Mouse (Mus musculus) regulatory T cell (primary cell): ENCODE results near the gene Smad5.

Source experiments
- in situ Hi-C: fragments of 300-600 bp; cut with MboI, MseI; formaldehyde crosslinking; loops from one replicate; pipeline ENCODE4 v1.15.1; 2025; ENCODE audit warnings: high pct_unique_total_duplicates

The Smad5 gene

DNA sequence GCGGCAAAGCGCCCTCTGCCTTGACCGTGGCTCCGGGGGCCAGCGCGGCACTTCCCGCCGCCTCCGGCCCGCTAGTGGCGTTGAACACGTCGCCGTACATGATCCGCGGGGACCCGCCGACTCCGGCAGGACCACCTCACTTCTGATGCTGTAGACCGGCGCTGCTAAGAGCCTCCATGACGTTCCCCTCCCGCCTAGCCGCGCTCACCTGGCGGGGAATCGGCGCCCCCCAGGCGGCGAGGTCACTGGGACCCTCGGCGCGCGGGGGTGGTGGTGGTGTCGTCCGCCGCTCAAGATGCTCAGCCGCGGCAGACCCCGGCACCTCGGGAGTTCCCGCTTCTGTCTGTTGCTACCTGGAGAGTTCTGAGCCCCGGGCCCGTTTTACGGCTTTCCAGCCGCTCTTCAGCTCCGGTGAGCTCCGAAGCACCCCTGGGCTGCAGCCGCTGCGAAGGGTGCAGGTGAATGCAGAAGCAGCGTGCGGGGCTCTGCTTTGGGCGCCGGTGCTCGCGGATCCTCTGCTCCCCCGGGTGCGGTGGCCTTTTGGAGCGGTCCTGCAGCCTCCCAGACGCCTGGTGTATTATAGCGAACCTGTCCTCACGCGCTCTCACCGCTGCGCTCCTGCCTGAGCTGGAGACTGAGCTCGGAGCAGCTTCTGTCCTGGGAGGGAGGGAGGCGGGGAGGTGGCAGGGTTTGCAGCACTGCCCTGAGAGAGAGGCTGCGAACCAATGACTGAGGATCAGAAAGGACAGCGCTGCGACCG lies 50.6 kb downstream of the Smad5 start, which contains the start of gene Gm45623:
Gene Gm45623 (minus strand): TSS at position 636 of the 760 bp plus-strand sequence.
- in situ Hi-C loops = loop anchor here (5.0 kb wide), 2 partner anchors 66 to 281 kb away; no protein-coding TSS in a partner anchor

DNA sequence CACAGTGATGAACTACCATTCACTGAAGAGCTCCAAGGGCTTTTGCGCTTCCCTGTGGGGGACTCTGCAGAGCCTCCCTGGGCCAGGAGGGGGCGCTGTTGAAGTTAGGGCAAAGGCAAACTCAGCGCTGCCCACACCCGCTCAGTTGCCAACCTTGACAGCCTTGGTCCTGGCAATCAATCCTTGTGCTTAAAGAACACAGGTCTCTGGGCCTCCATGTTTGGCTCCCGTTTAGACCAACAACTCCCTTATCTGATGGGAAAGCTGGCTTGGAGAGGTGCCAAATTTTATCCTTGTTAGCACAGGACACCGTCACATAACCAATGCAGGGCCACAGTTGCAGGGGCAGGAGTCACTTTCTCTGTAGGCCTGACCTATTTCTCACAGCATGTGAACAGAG lies 53.1 kb downstream of the Smad5 start:
- in situ Hi-C loops = no loop called here

DNA sequence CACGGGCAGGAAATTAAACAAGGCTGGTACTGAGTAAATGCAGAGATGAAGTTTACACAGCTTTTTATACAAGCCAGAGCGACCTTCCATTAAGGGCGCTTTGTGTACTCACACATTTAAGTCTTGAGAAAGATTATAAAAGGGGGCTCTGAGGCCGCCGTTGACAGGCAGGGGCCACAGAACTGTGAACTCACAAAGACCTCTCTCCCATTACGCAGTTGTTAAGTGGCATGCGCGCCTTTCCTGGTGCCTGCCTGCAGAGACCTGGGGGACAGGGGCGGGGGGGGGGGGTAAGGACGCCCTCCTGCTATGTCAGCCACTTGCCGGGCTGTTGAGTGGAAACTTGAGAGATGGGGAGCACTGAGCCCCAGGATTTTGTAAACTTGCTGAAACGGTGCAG lies 54.4 kb downstream of the Smad5 start:
- in situ Hi-C loops = no loop called here

DNA sequence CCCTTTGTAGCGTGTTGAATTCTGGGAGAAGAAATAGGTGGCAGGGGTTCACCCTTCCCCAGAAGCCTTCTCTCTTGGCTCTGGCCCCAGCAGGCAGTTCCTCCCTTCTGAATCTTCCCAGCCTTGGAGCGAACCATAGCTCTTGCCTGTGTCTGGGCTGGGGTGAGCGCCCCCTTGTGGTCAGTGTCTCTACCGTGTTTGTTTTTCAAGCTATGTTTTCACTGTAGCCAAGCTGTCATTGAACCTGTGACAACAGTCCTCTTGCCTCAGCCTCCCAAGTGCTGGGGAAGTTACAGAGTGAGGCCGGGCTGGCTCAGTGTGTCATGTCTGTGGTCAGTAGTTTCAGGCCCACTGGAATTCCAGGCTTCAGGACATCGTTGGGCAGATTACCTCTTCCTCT lies 55.7 kb downstream of the Smad5 start:
- in situ Hi-C loops = no loop called here

DNA sequence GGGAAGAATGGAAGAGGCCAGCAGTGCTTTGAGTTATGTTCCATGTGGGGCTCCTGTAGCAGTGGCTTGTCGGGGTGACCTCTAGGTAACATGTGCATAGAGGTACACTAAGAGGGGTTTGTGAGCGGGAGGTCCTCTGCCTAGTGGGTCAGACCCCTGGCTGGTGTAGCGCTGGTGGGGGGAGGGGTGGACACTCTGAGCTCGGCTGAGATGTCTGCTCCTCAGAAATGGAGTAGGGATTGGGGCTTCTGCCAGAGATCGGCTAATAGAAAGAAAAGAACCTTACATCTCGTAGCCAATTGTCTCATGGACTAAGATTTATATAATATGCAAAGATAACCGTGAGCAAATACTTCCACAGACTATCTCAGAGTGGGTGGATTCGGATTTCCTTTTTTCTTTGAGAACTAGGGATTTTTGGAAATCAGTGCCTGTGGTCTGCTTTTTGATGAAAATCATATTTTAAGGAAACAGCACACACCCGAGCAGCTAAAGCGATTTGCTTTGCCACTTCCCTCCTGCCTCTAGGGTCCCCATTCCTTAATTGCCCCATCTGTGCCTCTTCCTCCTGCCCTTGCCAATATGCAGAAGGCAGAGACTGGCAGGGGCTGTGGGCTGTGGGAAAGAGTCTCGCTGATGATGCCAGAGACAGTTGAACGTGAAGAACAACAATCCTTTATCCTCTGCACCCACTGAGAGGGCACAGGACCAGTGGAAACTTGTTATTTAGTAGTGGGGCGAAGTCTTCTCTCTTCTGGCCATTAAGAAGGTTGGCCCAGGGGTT lies 59.8 kb downstream of the Smad5 start:
- in situ Hi-C loops = no loop called here

DNA sequence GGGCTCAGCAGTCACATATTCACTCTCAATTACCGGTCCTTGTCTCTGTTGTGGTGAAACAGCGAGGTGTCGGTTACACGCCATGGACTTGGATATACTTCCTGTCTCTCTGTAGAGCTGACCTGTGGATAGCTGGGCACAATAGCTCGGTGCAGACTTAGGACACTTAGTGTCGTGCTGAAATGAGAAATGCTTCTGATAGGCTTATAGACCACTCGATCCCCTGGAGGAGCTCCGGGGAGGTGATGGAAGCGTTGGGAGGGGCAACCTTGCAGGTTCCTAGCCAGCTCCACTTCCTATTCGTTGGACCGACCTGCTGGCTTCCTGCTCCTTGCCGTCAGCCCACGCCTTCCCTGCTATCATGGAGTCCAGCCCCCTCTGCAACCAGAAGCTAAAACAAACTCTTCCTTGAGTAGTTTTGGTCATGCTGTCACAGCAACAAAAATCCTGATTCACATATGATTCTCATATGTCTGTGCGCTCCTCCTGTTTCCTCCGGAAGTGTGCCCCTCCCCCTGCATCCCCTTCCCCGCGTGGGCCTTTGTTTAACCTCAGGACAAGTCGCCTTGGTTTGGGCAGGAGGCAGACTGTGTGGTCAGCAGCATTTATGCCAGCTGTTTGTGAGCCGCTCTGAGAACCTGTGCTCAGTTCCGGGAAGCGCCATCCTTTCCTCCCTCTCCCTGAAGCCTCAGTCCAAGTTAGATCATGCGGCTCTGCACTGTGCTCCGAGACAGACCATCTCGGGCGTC lies 62.6 kb downstream of the Smad5 start:
- in situ Hi-C loops = no loop called here

DNA sequence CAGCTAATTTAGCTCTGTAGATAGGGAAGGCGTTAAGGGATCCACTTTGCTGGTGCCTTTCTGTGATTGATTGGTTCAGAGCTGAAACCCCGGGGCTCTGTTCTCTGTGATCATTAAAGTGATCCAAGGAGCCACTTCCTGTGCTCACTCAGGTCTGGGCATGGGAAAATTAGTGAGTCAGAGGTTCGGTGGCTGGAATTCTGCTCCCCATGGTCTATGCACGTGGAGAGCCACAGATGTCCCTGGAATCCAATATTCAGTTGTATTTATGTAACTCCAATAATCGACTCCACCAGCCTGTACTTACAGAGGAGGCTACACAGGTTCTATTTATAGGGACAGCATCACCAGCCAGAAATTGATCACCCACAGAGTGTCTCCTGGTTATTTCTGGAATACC lies 63.4 kb downstream of the Smad5 start:
- in situ Hi-C loops = no loop called here

DNA sequence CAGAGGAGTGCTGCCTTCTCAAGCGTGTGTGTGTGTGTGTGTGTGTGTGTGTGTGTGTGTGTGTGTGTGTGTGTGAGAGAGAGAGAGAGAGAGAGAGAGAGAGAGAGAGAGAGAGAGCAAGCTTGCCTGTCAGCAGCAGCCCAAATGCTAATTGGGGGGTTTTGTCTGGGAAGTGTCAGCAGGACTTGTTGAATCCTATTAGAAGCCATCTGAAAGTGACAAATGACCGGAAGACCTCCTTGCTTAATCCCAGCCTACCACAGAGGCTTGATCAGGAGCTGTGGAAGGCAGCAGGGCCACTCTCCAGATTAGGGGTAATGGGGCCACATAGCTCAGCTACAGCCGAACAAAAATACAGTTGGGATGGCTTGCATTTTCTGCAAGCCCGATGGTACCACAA lies 66.6 kb downstream of the Smad5 start:
- in situ Hi-C loops = no loop called here

DNA sequence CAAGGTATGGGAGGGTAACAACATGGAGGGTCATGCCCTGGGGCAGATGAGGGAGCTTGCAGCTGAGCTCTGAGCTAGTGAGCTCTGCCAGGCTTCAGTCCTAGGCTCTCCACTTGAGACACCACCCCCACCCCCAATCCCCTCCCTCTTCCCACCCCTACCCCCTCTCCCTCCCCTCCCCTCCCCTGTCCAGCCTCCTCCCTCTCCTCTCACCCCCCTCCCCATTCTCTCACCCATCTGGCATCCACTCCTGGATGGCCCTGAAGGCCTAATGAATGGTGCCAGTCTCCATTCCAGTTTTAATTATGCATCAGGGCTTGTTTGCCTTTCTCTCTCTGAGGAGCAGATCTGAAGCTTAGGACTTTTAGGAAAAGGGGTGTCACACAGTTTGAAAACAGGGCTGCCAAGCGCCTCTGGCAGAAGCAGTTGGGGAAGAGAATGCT lies 67.3 kb downstream of the Smad5 start:
- in situ Hi-C loops = no loop called here

DNA sequence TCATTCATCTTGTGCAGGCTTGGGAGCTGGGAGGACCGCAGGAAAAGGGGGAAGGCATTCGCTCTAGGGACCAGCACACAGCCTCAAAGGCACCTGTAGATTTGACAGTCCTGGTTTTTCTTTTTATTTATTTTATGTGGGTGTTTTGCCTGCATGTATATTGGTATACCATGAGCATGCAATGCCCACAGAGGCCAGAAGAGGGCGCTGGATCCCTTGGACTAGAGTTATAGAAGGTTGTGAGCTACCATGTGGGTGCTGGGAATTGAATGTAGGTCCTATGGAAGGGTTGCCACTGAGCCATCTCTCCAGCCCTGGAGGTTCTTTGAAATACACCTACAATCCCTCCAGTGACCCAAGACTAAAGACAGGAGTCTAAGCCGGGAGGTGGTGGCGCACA lies 68.0 kb downstream of the Smad5 start:
- in situ Hi-C loops = no loop called here

DNA sequence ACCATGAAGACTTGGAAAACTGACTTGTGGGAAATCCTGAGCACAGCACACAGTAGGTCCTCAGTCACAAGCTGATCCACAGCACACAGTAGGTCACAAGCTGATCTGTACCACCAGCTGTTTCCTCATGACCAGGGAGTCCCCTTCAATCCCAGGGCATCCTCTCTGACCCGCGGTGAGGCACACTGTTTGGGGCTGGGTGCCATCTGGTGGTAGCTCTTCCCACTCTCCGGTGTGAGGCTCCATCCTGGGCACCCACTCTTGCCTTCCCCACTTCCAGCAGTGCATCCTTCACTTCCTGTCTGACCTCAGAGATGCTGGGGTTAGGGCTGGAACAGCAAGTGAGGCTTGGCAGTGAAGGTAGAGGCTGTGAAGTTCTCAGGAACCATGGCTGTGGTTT lies 69.8 kb downstream of the Smad5 start:
- in situ Hi-C loops = no loop called here

DNA sequence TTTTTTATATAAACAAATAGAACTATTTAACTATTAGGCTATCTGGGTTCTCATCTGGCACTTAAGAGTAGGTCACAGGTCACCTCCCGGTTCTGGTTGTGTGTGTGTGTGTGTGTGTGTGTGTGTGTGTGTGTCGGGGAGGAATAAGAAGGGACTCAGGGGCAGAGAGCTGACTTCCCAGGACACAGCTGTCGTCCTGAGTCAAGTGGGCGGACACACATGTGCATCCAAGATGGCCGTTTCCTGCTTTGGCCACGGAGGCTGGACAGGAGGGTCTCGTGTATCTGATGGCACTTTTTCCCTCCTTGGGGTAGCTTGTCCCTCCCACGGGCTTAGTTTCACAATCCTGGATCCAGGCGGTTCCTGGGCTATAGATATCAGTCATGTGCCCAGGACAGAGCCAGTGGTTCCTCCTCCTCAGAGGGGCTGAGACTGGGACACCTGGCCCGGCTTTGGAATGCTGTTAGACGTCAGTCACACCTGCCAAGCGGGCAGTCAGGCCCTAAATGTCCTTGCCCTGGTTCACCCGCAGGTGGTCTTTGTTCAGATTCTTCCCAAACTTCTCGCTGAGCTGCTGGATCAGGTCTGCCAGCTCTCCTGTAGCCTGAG lies 70.6 kb downstream of the Smad5 start:
- in situ Hi-C loops = no loop called here

DNA sequence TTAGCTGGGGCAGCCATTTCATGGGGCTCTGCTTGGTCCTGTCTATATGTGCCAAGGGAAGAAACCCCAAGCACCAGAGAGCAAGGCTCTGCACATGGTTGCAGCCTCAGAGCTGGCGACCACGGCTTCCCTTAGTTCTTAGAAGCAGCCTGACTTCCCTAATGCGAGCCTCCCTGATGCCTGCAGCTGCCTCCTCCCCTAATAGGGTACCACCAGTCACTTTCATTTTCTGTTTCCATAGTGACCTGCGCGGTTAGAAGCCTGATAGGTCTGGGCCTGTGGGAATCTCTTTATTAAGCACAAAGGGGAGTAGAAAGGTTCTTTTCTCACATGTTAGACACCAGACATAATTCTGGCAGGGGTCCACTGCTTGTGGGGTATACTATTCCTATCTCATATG lies 71.5 kb downstream of the Smad5 start:
- in situ Hi-C loops = no loop called here

DNA sequence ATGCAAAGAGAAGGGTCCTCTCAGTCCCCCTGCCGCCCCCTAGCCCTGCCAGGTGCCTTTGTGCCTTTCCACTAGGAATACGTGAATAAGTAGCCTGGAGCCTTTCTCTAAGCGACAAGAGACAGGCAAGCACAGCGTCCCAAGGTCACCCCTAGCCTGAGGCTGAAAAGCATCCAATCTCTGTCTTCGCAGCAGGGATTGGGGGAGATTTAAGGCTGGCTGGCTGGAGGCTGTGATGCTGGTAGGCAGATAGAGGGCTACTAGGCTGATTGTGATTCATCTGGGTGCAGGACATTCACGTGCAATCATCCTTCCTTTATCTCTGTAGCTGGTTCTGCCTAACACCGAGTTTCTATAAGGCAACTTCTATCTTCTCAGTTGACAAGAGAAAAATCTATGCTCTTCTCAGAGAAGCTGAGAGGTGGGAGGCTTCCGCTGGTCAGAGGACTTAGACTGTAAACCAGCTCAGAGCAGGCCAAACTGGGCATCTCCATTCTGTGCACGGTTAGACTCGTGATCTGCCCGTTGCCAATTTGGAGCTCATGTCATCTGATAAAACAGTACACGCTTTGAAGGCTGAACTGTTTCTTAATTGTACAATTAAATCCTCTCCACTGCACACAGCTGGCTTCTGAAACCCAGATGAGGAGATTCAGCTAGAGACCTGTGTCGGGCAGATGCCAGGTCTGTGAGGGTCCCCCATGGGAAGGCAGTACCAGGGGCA lies 78.1 kb downstream of the Smad5 start:
- in situ Hi-C loops = no loop called here

DNA sequence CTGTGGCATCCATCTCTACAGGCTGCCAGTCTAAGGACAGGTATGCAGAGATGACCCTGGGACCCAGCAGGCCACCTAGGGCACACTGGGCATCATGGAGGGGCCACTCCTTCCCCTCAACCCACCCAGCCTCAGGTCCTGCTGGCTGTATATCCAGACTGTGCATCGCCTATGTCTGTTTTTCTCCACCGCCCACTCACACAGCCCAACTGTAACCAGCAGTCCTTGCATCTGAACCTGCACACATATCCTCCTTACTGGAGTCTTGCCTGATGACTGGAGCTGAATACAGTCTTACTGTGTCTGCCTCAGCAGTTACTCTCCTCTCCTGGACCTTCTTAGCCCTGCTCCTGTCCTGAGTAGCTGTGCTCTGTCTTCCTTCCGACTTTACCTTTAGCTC lies 78.9 kb downstream of the Smad5 start:
- in situ Hi-C loops = no loop called here

DNA sequence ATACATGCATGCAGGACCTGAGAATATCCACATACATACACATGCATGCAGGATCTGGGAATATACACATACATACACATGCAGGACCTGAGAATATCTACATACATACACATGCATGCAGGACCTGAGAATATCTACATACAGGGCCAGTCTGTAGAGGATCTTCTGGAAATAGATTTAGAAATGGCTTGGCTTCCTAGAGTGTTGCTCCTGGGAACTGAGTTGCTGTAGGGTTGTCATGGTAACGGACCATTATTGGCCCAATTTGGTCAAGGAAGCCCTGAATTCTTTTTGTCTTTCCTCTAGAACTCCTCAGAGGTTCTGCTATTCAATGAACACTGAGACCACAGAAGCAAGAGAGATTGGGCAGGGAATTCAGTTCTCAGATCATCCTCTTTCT lies 79.8 kb downstream of the Smad5 start:
- in situ Hi-C loops = no loop called here

DNA sequence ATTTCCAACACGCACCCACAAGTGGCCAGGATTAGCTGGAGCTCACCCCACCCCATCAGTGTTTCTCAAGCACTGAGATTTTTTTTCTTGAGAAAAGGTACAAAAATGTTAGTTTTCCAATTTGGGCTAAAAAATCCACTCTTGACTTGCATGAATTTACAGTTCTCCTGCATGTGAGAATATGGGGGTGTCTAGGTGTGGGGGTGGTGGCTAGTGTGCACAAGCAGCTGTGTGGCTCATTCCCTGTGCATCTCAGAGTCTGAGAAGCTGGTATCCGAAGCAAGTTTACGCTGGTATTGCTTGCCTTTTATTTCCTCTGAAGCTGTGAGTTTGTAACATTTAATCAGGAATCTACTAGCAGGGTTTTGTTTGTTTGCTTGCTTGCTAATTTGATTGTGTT lies 87.9 kb downstream of the Smad5 start:
- in situ Hi-C loops = no loop called here
